Mouse (Mus musculus) limb, embryonic 12.5 days (tissue): ENCODE measurements around the gene Stk4. TPM values are rescaled to one million over a fixed set of nuclear protein-coding genes. Genes with fewer than 3 reads are reported as not detected.

Experiments
- ATAC-seq: fragments of 200-750 bp; cut with Nextera tagmentation; 2 replicates; pipeline ENCODE4 v1.8.0; 2017; ENCODE audit warnings: low read depth, moderate TSS enrichment; ENCODE audit not compliant: insufficient number of reproducible peaks, insufficient read depth, low FRiP score, low TSS enrichment
- H3K27ac ChIP-seq: fragments of 300-500 bp; sonication (generic); 2 replicates; pipeline ENCODE4 v1.5.1; 2016; ENCODE audit warnings: mild to moderate bottlenecking, moderate library complexity
- H3K27me3 ChIP-seq: fragments of 300-500 bp; sonication (generic); 2 replicates; pipeline ENCODE4 v1.6.1; 2016; ENCODE audit warnings: mild to moderate bottlenecking, moderate library complexity
- H3K36me3 ChIP-seq: fragments of 300-500 bp; sonication (generic); 2 replicates; pipeline ENCODE4 v1.6.1; 2016; ENCODE audit warnings: mild to moderate bottlenecking, moderate library complexity
- H3K4me1 ChIP-seq: fragments of 300-500 bp; sonication (generic); replicated peaks from 2 replicates; pipeline ENCODE4 v1.6.1; 2016
- H3K4me2 ChIP-seq: fragments of 300-500 bp; sonication (generic); 2 replicates; pipeline ENCODE4 v1.6.1; 2016; ENCODE audit warnings: mild to moderate bottlenecking, moderate library complexity
- H3K4me3 ChIP-seq: fragments of 300-500 bp; sonication (generic); replicated peaks from 2 replicates; pipeline ENCODE4 v1.5.1; 2016; ENCODE audit warnings: mild to moderate bottlenecking
- H3K9ac ChIP-seq: fragments of 300-500 bp; sonication (generic); replicated peaks from 2 replicates; pipeline ENCODE4 v1.6.1; 2016; ENCODE audit warnings: mild to moderate bottlenecking, moderate library complexity
- H3K9me3 ChIP-seq: fragments of 300-500 bp; sonication (generic); 2 replicates; pipeline ENCODE4 v1.6.1; 2016; ENCODE audit warnings: mild to moderate bottlenecking, moderate library complexity
- WGBS: fragments of 180-500 bp; shearing (Covaris S2); methylation state at CpG from one replicate; pipeline ENCODE4 v1.1.7; 2016; 5-methylcytosine and 5-hydroxymethylcytosine counted together
- polyA plus RNA-seq: library from polyadenylated mRNA; unstranded; fragments of >200 nt; fragmentation: Nextera tagmentation; extraction: Ambion mirVana; gene quantifications from 2 replicates; pipeline ENCODE4 v1.2.1, GENCODE M21; 2016

The Stk4 gene
- polyA plus RNA-seq, 1 experiment from 2014 or later, result 29.6 TPM

GRCm38 (mm10) chr2:164194959-164195630 lies 125.0 kb downstream of the Stk4 start:
- Histone ChIP-seq H3K4me3 (no peak overlapping the region), H3K27me3 (no peaks in the 10 kb centered on the region; the same call in 1 of the 2 replicates), H3K4me1 (no peaks in the 10 kb centered on the region), H3K9me3 (no peaks in the 10 kb centered on the region), H3K9ac (no peak overlapping the region), H3K27ac (no peak overlapping the region), H3K36me3 (no peaks in the 10 kb centered on the region), H3K4me2 (no peak overlapping the region)
- no peak for ATAC-seq
- 80% methylated on average over 5 of the region's 5 CpGs for WGBS

DNA sequence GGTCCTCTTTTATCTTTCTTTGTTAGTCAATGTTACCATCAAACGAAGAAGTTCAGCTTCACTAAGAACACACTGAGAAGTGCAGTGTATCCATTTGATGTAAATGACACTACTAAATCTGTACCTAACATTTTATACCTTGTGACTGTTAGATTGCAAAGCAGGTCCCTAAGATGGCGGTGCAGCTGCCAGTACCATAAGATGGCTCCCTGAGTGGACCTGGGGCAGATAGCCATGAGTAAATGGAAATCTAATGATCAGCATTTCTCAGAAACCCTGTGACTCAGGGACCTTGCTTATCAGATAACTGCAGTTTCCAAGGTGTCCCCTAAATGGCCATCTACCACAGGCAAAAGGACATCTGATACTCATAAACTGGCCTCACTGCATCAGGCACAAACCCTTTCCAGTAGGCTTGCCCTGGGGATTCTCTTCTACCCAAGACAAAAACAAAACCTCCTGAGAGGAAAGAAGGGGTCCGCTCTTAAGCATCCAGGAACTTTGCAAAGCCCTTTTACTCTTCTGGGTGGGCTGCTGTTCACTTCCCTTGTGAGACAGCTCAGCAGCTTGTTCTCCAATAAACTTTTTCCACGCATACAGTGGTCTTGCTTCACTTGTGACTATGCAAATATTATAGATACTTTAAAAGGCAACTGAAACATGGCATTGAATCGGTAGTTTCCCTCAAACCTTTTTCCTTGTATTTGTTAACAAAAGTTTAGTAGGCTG lies 126.0 kb downstream of the Stk4 start:
- Histone ChIP-seq H3K4me1 (no peaks in the 10 kb centered on the region), H3K36me3 (no peaks in the 10 kb centered on the region), H3K4me2 (no peak overlapping the region), H3K9ac (no peak overlapping the region), H3K27ac (no peak overlapping the region), H3K27me3 (no peaks in the 10 kb centered on the region; the same call in 1 of the 2 replicates), H3K9me3 (no peaks in the 10 kb centered on the region), H3K4me3 (no peak overlapping the region)
- ATAC-seq, result no peak
- WGBS, result 85% methylated on average over 5 of the region's 5 CpGs

DNA sequence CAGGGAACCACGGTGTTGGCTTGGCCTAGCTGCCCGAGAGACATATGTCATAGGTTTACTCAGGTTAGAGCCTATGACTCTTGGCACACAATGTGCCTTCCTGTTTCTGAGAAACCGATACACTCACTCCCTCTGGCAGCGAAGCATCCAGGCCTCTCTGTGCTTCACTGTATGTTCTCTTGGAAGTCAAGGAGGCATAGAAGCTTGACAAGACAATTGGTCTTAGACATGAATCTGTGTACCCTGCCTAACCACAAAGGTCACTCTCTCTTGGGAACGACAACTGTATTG lies 126.5 kb downstream of the Stk4 start:
- no peak overlapping the region for H3K9ac ChIP-seq
- no peaks in the 10 kb centered on the region for H3K27me3 ChIP-seq
- no peak overlapping the region for H3K4me3 ChIP-seq
- H3K9me3 ChIP-seq, result no peaks in the 10 kb centered on the region
- no peak overlapping the region for H3K27ac ChIP-seq
- ATAC-seq, result no peak
- H3K4me2 ChIP-seq, result no peak overlapping the region
- no peaks in the 10 kb centered on the region for H3K4me1 ChIP-seq
- 89% methylated on average over 5 of the region's 5 CpGs for WGBS
- H3K36me3 ChIP-seq, result no peaks in the 10 kb centered on the region

DNA sequence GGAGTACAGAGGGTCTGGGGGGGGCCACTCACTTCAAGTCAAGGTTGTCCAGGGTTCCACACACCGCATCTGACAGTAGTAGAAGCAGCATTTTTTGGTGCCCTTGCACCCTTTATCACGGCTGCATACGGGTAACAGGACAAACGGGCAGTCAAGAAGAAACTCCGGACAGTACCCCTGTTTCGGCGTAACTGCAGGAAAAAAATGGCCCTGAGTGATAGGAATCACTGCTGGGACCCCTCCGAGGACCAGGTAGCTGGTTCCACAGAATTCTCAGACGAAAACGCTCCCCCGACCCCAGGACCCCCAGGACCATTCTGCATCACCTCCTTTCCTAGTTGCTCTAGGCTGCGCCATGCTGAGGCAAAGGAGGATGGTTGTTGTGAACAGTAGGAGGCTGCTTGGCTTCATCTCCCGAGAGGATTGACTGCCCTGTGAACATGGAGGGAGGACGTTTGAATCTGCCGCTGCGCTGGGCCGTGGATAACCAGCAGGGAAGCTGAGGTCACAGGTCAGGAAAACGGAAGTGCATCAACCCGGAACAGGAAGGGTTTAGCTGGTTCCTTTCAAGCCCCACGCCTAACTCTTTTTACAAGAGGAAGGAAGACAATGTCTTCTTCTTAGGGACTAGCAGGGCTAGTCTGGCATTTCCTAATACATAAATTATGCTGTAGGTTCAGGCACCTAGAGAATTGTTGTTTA lies 129.7 kb downstream of the Stk4 start, which contains the start of gene Wfdc15a:
Wfdc15a (minus strand) TSS at position 505 of the 702 bp plus-strand sequence.
- H3K27me3 ChIP-seq, result no peaks in the 10 kb centered on the region
- H3K27ac ChIP-seq, result no peak within 1 kb of the TSS
- no peak within 1 kb of the TSS for H3K4me3 ChIP-seq
- no peak within 1 kb of the TSS for H3K4me2 ChIP-seq
- no peaks in the 10 kb centered on the region for H3K9me3 ChIP-seq
- H3K4me1 ChIP-seq, result no peaks in the 10 kb centered on the region
- ATAC-seq, result no peak
- H3K36me3 ChIP-seq, result no peaks in the 10 kb centered on the region
- 83% methylated on average over 20 of the region's 20 CpGs for WGBS
- H3K9ac ChIP-seq, result no peak within 1 kb of the TSS

Other genes with a start within 250 kb of the Stk4 start
- 0.20 and 0.50 TPM in 2 replicates for gene Ccn5, start 249.5 kb upstream of the Stk4 start, polyA plus RNA-seq
- 0.23 TPM in 1 of 2 replicates, not detected in the other for gene Kcnk15, start 216.7 kb upstream of the Stk4 start, polyA plus RNA-seq
- gene Rims4, start 151.6 kb upstream of the Stk4 start, polyA plus RNA-seq, result 0.26 and 0.32 TPM in 2 replicates
- 315 and 333 TPM in 2 replicates for gene Ywhab, start 75.4 kb upstream of the Stk4 start, polyA plus RNA-seq
- 3.1 and 3.7 TPM in 2 replicates for gene Pabpc1l, start 44.9 kb upstream of the Stk4 start, polyA plus RNA-seq
- 53.6 and 53.7 TPM in 2 replicates for gene Tomm34, start 847 bp downstream of the Stk4 start, polyA plus RNA-seq
- gene Kcns1, start 100.8 kb downstream of the Stk4 start, polyA plus RNA-seq, result 1.1 and 1.3 TPM in 2 replicates
- not detected in 2 replicates for gene Wfdc5, start 112.4 kb downstream of the Stk4 start, polyA plus RNA-seq
- not detected in 2 replicates for gene Wfdc12, start 120.3 kb downstream of the Stk4 start, polyA plus RNA-seq
- not detected in 2 replicates for gene Wfdc15a, start 129.8 kb downstream of the Stk4 start, polyA plus RNA-seq
- gene Wfdc15b, start 151.3 kb downstream of the Stk4 start, polyA plus RNA-seq, result not detected in 2 replicates
- gene Svs2, start 168.1 kb downstream of the Stk4 start, polyA plus RNA-seq, result not detected in 2 replicates
- not detected in 2 replicates for gene Svs3b, start 186.3 kb downstream of the Stk4 start, polyA plus RNA-seq
- gene Svs4, start 208.1 kb downstream of the Stk4 start, polyA plus RNA-seq, result not detected in 2 replicates
- not detected in 2 replicates for gene Svs3a, start 218.9 kb downstream of the Stk4 start, polyA plus RNA-seq
- gene Svs6, start 246.4 kb downstream of the Stk4 start, polyA plus RNA-seq, result not detected in 2 replicates